Mouse (Mus musculus): ENCODE measurements around the gene Kcnip4. TPM values are rescaled to one million over a fixed set of nuclear protein-coding genes. Genes with fewer than 3 reads are reported as not detected.

The Kcnip4 gene
- 1 to 10 TPM; 2.1 to 4.1 (median 2.7) TPM for total RNA-seq (2022)

- peak; percentile 11 for DNase-seq
Observed at GRCm38 (mm10) chr5:49524394-49525241, at the start of gene Kcnip4. Gene Kcnip4 (minus strand): TSS chr5:49524907.

DNA sequence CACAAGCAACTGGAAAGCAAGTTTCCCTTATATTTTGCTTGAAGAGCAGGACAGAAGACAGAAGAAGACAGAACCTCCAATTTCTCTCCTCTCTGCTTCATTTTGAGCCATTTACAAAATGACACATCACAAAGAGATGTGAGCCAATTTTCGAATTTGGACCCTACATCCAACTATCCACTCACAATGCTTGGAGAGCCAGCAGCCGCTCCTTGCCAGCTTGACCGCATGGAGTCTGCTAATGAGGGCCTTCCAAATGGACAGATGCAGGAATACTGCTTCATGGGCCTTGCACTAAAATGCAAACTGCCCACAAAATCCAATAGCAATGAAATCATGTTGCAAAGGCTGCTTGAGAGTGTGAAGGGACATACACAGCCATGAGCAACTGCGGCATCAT is 47.2 kb upstream of the Kcnip4 start:
- no peak for DNase-seq

DNA sequence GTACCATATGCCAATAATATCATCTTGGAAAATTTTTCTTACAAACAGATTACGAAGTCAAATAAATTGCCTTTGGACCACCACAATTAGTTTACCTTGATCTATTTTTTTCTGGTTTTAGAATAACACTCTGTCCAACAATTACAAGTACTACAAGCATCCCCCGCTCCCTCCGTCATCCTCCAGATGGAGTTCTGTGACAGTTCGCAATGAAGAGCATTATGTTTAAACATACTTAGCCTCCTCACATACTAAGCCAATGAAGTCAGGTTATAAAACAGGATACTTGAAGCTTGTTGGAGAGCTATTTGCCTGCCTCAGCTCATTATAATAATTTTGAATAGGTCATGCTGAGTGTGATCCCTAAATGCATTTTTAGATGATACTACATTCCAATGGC is 39.0 kb upstream of the Kcnip4 start:
- DNase-seq = no peak

DNA sequence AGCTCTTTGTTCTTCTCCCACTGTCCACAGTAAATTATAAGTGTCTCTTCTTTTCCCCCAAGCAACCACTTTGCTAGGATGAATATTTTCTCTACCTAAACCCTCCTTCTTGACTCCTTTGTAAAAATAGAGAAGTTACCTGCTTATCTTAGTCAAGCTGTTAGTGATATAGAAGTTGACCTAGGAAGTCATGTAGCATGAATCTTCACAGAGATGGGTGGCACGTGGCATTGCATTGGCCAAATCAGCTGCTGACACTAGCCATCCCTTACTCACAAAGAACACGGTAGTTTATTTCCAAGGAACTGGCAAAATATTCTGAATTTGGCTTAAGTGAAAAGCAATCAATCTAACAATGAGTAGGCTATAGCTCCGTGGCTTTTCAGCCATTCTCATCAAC is 32.7 kb upstream of the Kcnip4 start:
- DNase-seq = no peak

DNA sequence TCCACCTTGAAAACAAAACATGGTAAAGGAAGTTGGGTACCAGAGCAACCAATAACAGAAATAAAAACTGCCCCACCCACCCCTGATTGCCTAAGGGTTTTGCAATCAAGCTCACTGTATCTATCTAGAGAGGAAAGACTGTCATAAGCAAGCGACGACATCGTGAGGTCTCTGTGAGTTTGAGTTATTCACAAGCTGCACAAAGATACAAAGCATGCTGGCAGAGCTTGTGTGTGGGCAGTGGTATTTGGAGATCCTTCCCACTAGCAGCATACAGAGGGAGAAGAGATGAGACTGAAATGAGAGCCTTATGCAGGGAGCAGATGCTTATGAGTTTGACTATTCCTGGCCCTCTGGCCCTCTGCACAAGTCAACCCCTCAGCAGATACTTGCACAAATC is 23.2 kb upstream of the Kcnip4 start:
- DNase-seq = no peak

DNA sequence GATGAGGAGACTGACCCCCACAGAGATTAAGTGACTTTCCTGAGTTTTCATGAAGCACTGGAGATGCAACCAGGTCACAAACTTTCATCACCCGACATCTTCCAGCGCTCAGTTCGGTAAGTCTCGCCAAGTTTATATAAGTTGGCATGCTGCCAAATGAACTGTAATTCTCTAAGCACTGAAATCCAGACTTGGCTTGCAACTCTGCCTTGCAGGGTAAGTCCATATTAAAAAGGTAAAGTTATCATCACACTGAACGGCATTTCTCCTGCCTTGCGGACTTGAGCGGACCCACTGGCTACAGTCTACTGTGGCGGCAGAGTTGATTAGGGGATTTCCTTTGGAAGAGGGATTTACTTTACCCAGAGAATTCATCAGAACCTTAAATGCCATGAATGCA is 4.7 kb upstream of the Kcnip4 start:
- DNase-seq = no peak

DNA sequence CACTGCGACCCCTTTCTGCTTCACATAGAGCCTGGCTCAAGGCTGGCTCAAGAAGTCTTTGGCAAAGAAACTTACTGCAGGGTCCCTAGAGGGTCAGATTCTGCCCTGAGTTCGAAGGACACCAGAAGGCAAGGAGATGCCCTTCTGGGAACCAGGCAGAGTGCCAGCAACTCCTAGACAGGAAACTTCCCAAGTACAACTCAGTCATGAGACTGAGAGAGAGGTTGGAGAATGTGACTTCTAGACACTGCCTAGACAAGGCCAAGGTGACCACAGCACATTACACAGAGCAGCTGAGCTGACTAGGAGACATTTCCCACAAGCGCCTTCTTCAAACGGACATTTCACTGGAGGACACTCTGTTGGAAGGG is 520 bp upstream of the Kcnip4 start:
- DNase-seq = peak; percentile 33

GRCm38 (mm10) chr5:49523997-49524393 is 712 bp downstream of the Kcnip4 start:
- DNase-seq = no peak

DNA sequence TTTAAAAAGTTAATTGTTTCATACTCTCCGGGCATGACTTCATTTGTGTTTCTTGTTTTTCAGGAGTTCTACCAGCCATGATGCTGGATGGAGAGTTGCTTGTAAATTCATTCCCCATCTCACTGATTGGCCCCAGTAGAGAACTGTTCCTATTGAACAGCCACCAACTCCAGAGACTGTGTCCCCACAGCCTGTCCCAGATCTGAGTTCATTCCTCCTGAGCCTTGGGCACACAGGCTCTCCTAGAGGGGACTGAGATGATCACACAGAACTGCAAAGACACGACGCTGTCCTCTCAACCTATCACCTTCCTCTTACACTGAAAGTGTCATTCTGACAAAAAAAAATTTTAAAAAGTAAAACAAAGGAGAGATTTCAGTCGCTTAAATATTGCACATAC is 1.7 kb downstream of the Kcnip4 start:
- no peak for DNase-seq

- no peak for DNase-seq
Observed at GRCm38 (mm10) chr5:49498743-49499142, 26.0 kb downstream of the Kcnip4 start.

DNA sequence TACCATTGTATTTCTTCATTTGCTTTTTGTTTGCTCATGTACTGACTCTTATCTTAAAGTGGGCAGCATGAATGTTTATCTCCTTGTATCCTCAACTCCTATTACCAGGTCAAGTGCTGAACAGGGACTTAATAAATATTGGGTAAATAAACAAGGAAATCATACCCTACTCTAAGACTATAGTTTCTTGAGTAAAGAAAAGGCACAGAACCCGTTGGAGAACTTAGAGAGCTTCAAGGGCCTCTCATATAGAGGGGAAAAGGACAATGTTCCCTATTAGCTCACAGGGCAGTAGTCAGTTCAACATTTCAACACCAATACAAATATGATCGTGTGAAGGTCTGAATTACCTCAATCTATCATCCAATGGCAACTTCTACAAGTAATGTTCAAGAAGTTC is 37.4 kb downstream of the Kcnip4 start:
- no peak for DNase-seq

GRCm38 (mm10) chr5:49470738-49471137 is 54.0 kb downstream of the Kcnip4 start:
- no peak for DNase-seq

DNA sequence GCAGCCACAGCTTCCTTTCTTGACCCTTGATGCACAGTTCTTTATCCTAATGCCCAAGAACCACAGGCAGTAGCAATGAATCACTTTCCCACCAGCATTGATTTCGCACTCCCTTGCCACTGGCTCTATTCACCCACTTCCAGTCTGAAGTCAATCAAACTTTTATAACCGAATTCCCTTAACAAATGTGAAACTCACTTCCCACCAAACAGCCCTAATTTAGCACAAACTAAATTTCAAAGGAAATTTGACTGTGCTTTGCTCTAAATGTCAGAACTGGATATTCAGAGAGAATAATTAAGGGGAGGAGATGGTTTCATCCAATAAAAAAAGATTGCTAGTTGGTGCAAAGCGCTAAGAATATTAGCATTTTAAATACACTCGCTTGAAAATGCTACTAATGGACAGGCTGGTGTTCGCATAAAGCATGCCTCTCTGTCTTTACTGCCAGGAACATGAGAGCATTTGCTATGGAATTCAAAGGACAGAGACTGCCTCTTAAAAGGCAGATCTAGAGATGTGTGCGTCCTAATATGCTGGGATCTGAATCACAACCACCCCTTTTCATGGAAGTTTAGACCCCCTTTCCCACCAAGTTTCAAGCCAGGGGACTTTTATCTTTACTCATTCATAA is 63.9 kb downstream of the Kcnip4 start:
- no peak for DNase-seq

GRCm38 (mm10) chr5:49453100-49453499 is 71.6 kb downstream of the Kcnip4 start:
- no peak for DNase-seq

- DNase-seq = no peak
Observed at GRCm38 (mm10) chr5:49451295-49451694, 73.4 kb downstream of the Kcnip4 start.

GRCm38 (mm10) chr5:49450876-49451275 is 73.8 kb downstream of the Kcnip4 start:
- DNase-seq = no peak

GRCm38 (mm10) chr5:49437236-49437635 is 87.5 kb downstream of the Kcnip4 start:
- no peak for DNase-seq

DNA sequence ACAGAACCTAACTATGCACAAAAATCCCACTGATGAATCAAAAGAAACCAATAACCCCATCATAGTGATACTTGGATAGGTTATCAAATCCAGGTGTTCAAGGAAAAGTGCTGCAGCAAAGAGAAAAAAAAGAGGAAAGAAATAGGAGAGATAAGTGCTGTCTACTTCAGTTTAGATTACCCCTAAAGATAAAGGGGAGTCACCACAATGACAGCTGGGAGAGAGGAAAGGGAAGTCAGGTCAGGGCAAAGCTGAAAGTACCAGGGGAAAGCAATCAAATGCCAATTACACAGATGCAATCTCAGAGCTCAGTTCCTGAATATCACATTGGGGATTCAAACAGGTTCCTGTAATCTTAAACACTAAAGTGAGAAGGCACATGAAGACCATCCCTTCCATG is 97.0 kb downstream of the Kcnip4 start:
- DNase-seq = no peak

GRCm38 (mm10) chr5:49419707-49420106 is 105.0 kb downstream of the Kcnip4 start:
- no peak for DNase-seq

DNA sequence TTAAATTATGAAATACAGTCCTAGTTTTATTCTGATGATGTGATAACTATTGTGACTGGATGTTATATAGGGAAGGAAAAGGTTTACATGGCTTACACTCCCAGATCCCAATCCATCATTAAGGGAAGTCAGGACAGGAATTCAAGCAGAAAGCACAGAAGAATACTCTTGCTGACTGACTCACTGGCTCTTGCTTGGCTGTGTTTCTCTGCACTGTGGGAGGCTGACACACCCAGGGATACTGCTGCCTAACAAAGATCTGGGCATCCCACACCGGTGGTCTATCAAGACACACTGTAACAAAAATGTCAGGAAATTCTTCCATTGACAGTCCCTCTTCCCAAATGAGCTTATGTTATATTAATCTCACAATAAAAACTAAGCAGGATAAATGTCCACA is 116.4 kb downstream of the Kcnip4 start:
- DNase-seq = no peak

DNA sequence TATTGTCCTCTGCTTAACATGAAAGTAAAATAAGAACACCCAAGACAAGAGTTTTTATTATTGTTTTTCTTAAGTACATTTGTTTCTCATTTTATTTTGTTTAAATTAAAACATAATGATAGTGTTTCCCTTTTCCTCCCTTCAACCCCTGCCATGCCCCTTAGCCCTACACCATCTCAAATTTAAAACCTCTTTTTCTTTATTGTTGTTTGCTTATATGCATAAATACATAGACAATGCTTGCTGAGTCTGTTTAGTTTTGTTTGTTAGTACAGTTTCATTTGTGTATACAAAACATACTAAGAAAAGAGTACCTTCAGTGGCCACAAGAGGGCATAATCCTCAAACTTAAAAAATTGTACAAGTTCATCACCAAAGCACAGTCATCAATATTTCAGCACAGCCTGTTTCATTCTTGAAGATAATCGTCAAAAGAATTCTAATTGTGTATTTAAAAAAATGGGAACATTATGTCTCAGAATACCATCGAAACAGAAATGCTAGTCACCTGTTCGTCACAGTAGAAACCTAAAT is 154.1 kb downstream of the Kcnip4 start:
- DNase-seq = no peak

GRCm38 (mm10) chr5:49368636-49369423 is 155.9 kb downstream of the Kcnip4 start:
- no peak for DNase-seq

DNA sequence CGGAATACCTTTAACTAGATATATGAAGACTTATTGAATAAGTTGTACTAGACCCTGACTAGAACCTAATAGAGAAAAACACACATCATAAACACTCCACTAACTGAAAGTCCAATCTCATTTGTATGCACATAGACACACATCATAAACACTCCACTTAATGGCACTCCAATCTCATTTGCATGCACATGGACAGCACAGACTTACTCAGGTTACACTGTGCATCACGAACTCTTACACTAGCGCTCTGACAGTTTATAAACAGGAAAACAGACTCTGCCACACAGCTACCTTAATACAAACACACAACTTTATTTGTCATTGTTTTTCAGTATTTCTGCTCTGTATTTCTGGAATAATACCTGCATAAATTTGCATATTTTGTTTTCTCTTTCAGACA is 168.3 kb downstream of the Kcnip4 start:
- DNase-seq = no peak

Measured in adrenal gland, adult 8-10 months (tissue).